Mouse (Mus musculus): ENCODE data around the gene Gldn. TPM values are rescaled to one million over a fixed set of nuclear protein-coding genes. Genes with fewer than 3 reads are reported as not detected.

Gldn gene
- not detected in 2 replicates for polyA plus RNA-seq (2015; fragmentation: Nextera tagmentation; extraction: Ambion mirVana)

GRCm38 (mm10) chr9:54286331-54286987 is at the start of gene Gldn:
Gene Gldn (plus strand): TSS chr9:54286486.
- Histone ChIP-seq H3K27ac (no peak within 1 kb of the TSS), H3K4me3 (replicated peaks) (peak within 1 kb of the TSS; percentile 30), H3K9ac (no peak within 1 kb of the TSS), H3K36me3 (no peaks in the 10 kb centered on the region), H3K9me3 (no peaks in the 10 kb centered on the region), H3K4me1 (peaks cover 7% of the 10 kb centered on the region), H3K4me2 (peak within 1 kb of the TSS; percentile 64), H3K27me3 (replicated peaks) (peaks cover 24% of the 10 kb centered on the region)
- no peak for ATAC-seq (ENCODE audit: insufficient read depth, low FRiP score, low read depth)
- 2% methylated on average over 61 of the region's 61 CpGs for WGBS

DNA sequence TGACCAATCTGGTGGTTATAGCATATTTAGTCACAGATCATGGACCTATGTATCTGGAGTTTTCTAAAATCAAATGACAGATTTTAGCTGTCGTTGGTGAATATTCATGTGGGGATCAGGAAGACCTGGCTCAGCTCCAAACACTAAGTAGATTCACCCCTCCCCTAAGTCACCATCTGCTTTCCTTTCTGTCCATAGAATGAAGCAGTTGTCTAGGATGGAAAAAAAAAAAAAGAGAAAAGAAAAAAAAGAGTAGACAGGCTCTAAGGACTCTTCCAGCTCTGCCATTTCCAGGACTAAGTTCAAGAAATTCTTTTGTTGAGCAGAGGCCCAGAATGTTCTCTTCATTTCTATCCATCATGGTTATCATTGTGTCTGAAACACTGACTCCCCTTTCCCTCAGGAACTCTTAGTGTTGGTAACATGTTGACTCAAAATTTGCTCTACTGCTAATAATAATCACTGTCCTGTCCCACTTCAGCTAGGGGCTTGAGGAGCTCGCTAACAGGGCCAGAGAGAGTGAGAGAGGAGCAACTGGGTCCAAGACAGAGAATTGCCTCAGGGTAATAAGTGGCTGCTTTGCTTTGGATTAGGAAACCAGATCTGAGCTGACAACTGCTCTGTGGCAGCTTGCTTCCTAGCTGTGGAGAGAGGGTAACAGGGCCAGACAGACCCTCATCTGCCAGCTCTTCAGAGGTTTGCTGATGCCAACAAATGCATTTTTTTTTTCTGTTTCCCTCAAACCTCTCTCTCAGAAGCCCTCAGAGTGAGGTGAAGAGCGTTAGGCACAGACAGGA is 41.2 kb upstream of the Gldn start:
- Histone ChIP-seq H3K27ac (no peak overlapping the region), H3K4me1 (no peaks in the 10 kb centered on the region), H3K9me3 (no peaks in the 10 kb centered on the region), H3K4me3 (replicated peaks) (no peak overlapping the region), H3K27me3 (replicated peaks) (no peaks in the 10 kb centered on the region), H3K9ac (no peak overlapping the region), H3K4me2 (no peak overlapping the region), H3K36me3 (no peaks in the 10 kb centered on the region)
- no peak for ATAC-seq (ENCODE audit: insufficient read depth, low FRiP score, low read depth)
- WGBS: 53% methylated on average over 3 of the region's 3 CpGs

DNA sequence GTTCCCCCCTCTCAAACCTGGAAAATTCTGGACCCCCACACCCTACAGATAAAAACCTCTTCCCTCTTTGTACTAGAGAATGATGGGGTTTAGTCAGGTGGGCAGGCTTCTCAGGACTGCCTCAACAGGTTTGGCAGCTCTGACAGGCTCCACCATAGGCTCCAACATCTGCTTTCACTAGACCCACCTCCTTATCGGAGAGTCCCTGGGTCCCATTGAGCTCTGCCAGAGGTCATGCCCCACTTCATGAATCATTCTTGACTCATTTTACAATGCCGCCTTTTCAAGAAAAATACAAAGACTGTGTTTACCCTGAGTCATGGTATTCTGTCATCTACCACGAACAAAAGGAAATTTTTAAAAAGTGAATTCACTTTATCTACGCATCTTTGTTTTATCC is 21.5 kb upstream of the Gldn start:
- peak; percentile 73; the same call in 1 of the 2 replicates for ATAC-seq (ENCODE audit: insufficient read depth, low FRiP score, low read depth)
- WGBS: 52% methylated on average over 4 of the region's 4 CpGs
- Histone ChIP-seq H3K9me3 (no peaks in the 10 kb centered on the region), H3K36me3 (no peaks in the 10 kb centered on the region), H3K4me1 (no peaks in the 10 kb centered on the region), H3K27me3 (replicated peaks) (no peaks in the 10 kb centered on the region), H3K4me2 (no peak overlapping the region), H3K4me3 (replicated peaks) (no peak overlapping the region), H3K27ac (no peak overlapping the region), H3K9ac (no peak overlapping the region)

DNA sequence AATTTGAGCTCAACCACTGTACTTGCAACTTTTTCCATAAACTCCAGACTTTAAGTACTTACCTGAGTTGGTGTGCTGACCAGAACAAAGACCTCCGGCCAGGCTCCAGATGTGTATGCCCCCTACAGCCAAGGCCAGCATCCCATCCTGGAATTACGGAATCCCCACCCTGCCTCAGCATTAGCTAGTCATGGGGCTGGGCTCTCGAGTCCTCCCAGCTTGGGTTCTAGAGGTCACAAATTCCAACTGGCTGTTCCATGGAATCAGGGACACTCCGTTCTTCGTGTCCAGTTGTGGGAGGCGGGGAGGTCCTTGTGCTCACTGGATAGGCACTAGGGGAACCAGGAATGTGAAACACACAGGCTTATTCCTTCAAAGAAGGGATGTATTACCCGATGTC is 18.3 kb upstream of the Gldn start, which contains the start of gene Cyp19a1:
Cyp19a1 (minus strand) TSS at position 101 of the 400 bp plus-strand sequence.
- Histone ChIP-seq H3K27me3 (replicated peaks) (no peaks in the 10 kb centered on the region), H3K4me1 (no peaks in the 10 kb centered on the region), H3K4me2 (no peak within 1 kb of the TSS), H3K9ac (no peak within 1 kb of the TSS), H3K36me3 (no peaks in the 10 kb centered on the region), H3K4me3 (replicated peaks) (no peak within 1 kb of the TSS), H3K27ac (no peak within 1 kb of the TSS), H3K9me3 (no peaks in the 10 kb centered on the region)
- WGBS: 81% methylated on average over 7 of the region's 7 CpGs
- ATAC-seq (ENCODE audit: insufficient read depth, low FRiP score, low read depth): no peak

GRCm38 (mm10) chr9:54269987-54270386 is 16.3 kb upstream of the Gldn start:
- no peak overlapping the region for H3K9ac ChIP-seq
- no peak overlapping the region for H3K4me3 ChIP-seq (replicated peaks)
- WGBS: 63% methylated on average over 6 of the region's 6 CpGs
- H3K4me1 ChIP-seq: no peaks in the 10 kb centered on the region
- no peak for ATAC-seq (ENCODE audit: insufficient read depth, low FRiP score, low read depth)
- no peaks in the 10 kb centered on the region for H3K27me3 ChIP-seq (replicated peaks)
- no peaks in the 10 kb centered on the region for H3K36me3 ChIP-seq
- H3K9me3 ChIP-seq: no peaks in the 10 kb centered on the region
- H3K4me2 ChIP-seq: no peak overlapping the region
- no peak overlapping the region for H3K27ac ChIP-seq

DNA sequence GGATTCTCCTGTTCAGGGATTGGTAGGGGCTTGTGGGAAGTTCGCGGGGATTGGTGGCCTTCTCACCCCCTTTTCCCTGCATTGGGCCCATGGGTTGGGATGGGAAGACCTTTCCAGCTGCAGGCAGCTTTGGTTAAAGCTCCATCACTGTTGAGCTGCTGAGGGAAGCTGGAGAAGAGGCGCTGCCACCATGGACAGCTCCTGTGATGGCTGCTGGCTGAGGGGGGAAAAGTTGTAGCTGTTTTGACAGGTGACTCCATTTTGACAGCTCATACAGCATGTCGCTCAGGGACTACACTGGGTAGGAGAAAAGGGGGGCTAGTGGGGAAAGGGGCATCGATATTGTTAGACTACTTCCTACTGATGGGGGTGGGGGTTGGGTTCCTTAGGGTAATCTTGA is 15.4 kb upstream of the Gldn start:
- no peak overlapping the region for H3K9ac ChIP-seq
- WGBS: 40% methylated on average over 5 of the region's 5 CpGs
- H3K36me3 ChIP-seq: no peaks in the 10 kb centered on the region
- no peak for ATAC-seq (ENCODE audit: insufficient read depth, low FRiP score, low read depth)
- H3K9me3 ChIP-seq: no peaks in the 10 kb centered on the region
- H3K27ac ChIP-seq: no peak overlapping the region
- H3K4me2 ChIP-seq: no peak overlapping the region
- H3K4me3 ChIP-seq (replicated peaks): no peak overlapping the region
- H3K4me1 ChIP-seq: no peaks in the 10 kb centered on the region
- no peaks in the 10 kb centered on the region for H3K27me3 ChIP-seq (replicated peaks)

GRCm38 (mm10) chr9:54275283-54275682 is 11.0 kb upstream of the Gldn start:
- Histone ChIP-seq H3K4me1 (no peaks in the 10 kb centered on the region), H3K4me3 (replicated peaks) (no peak overlapping the region), H3K9ac (no peak overlapping the region), H3K27me3 (replicated peaks) (no peaks in the 10 kb centered on the region), H3K36me3 (no peaks in the 10 kb centered on the region), H3K27ac (no peak overlapping the region), H3K9me3 (no peaks in the 10 kb centered on the region), H3K4me2 (no peak overlapping the region)
- no peak for ATAC-seq (ENCODE audit: insufficient read depth, low FRiP score, low read depth)
- WGBS: 87% methylated on average over 4 of the region's 4 CpGs

GRCm38 (mm10) chr9:54279046-54279589 is 7.2 kb upstream of the Gldn start:
- Histone ChIP-seq H3K27me3 (replicated peaks) (no peaks in the 10 kb centered on the region), H3K4me3 (replicated peaks) (no peak overlapping the region), H3K4me2 (no peak overlapping the region), H3K36me3 (no peaks in the 10 kb centered on the region), H3K9ac (no peak overlapping the region), H3K9me3 (no peaks in the 10 kb centered on the region), H3K4me1 (no peaks in the 10 kb centered on the region), H3K27ac (no peak overlapping the region)
- WGBS: 83% methylated on average over 12 of the region's 12 CpGs
- no peak for ATAC-seq (ENCODE audit: insufficient read depth, low FRiP score, low read depth)

DNA sequence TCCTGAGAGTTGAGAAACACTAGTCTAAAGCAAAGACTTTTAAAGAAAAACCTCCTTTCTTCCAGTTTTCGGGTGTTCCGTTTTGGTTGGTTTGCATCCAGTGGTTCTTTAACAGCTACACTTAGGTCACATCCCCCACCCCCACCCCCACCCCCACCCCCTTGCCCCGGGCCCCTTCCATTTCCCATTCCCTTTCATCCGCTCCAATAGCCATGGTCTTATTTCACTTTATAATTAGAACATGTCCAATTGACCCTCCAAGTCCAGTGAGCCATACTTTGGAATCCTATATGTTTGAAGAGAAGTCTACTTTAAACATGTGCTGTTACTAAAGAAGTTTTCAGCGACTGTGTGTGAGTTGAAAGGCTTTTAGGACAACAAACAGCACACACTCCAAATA is 1.5 kb downstream of the Gldn start:
- no peak for ATAC-seq (ENCODE audit: insufficient read depth, low FRiP score, low read depth)
- H3K27me3 ChIP-seq (replicated peaks): peaks cover 24% of the 10 kb centered on the region
- no peaks in the 10 kb centered on the region for H3K9me3 ChIP-seq
- H3K9ac ChIP-seq: no peak overlapping the region
- WGBS: 68% methylated on average over 5 of the region's 5 CpGs
- H3K36me3 ChIP-seq: no peaks in the 10 kb centered on the region
- H3K4me2 ChIP-seq: no peak overlapping the region
- H3K4me1 ChIP-seq: peaks cover 7% of the 10 kb centered on the region
- H3K27ac ChIP-seq: no peak overlapping the region
- H3K4me3 ChIP-seq (replicated peaks): no peak overlapping the region

DNA sequence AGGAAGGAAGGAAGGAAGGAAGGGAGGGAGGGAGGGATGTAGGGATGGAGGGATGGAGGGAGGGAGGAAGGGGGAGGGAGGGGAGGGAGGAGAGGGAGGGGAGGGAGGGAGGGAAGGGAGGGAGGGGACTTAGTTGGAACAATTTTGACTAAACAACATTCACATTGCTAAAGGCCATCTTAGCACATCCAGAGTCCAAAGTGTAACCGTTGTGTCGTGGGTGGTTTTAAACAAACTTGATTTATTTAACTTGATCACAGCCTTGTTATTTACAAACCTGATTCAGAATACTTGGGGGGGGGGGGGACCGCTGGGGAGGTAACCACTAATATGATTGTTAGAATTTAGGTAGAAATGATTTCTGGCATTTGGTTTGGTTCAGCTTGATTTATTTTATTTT is 13.1 kb downstream of the Gldn start:
- H3K9me3 ChIP-seq: no peaks in the 10 kb centered on the region
- no peaks in the 10 kb centered on the region for H3K4me1 ChIP-seq
- H3K27ac ChIP-seq: no peak overlapping the region
- no peak overlapping the region for H3K4me3 ChIP-seq (replicated peaks)
- WGBS: 53% methylated on average over 3 of the region's 3 CpGs
- H3K4me2 ChIP-seq: no peak overlapping the region
- no peak for ATAC-seq (ENCODE audit: insufficient read depth, low FRiP score, low read depth)
- no peaks in the 10 kb centered on the region for H3K27me3 ChIP-seq (replicated peaks)
- no peak overlapping the region for H3K9ac ChIP-seq
- H3K36me3 ChIP-seq: no peaks in the 10 kb centered on the region

DNA sequence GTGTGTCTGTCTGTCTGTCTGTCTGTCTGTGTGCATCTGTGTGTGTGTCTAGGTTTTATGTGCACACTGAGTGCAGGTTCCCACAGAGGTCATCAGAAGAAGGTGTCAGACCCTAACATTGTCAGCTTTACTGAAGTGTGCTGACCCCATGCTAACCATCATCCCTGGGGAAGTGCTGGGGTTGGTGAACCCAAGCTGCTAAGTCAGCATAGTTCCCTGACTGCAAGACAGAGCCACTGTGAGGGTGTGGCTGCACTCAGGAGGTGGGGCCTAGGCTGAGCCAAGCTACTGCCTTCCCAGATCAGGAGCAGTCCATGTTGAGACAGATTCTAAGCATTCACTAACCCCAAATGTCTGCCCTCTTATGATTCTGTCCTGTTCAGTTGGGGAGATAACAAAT is 13.5 kb downstream of the Gldn start:
- no peaks in the 10 kb centered on the region for H3K36me3 ChIP-seq
- H3K4me1 ChIP-seq: no peaks in the 10 kb centered on the region
- H3K9ac ChIP-seq: no peak overlapping the region
- H3K4me3 ChIP-seq (replicated peaks): no peak overlapping the region
- ATAC-seq (ENCODE audit: insufficient read depth, low FRiP score, low read depth): no peak
- H3K27me3 ChIP-seq (replicated peaks): no peaks in the 10 kb centered on the region
- H3K27ac ChIP-seq: no peak overlapping the region
- H3K9me3 ChIP-seq: no peaks in the 10 kb centered on the region
- H3K4me2 ChIP-seq: no peak overlapping the region

GRCm38 (mm10) chr9:54301255-54301654 is 15.0 kb downstream of the Gldn start:
- Histone ChIP-seq H3K27me3 (replicated peaks) (no peaks in the 10 kb centered on the region), H3K9ac (no peak overlapping the region), H3K9me3 (no peaks in the 10 kb centered on the region), H3K4me3 (replicated peaks) (no peak overlapping the region), H3K4me2 (no peak overlapping the region), H3K27ac (no peak overlapping the region), H3K4me1 (no peaks in the 10 kb centered on the region), H3K36me3 (no peaks in the 10 kb centered on the region)
- WGBS: 79% methylated on average over 4 of the region's 4 CpGs
- no peak for ATAC-seq (ENCODE audit: insufficient read depth, low FRiP score, low read depth)
